Mouse (Mus musculus) v-Abl transformed pro-B cells (cell line): ENCODE measurements at regions not wholly inside any gene's neighbourhood (a gene's known extent, or its start where the extent isn't known, plus 50 kb on each side); places are given as distances from the start of the nearest gene placed in this dataset.

ENCODE experiments used
- in situ Hi-C, 2 experiments: fragments of 400-800 bp; cut with MboI; formaldehyde crosslinking; loops; one replicate each; pipeline ENCODE4 v1.15.1; 2025; ENCODE audit not compliant: unreplicated experiment in 2 of 2

GRCm38 (mm10) chr15:42965314-42965713 is 2831.1 kb downstream of the 9330182O14Rik start:
- in situ Hi-C loops, result loop anchor here (10.0 to 25.0 kb wide), 4 partner anchors 569 to 1872 kb away; no protein-coding TSS in a partner anchor
